Mouse (Mus musculus) myocyte (in vitro differentiated cells): ENCODE measurements around the gene Zc3h7b.

Experiments used
- MAX ChIP-seq: IDR thresholded peaks from one replicate; pipeline ENCODE4 v1.6.1; 2011; ENCODE audit warnings: low read depth, mild to moderate bottlenecking, control low read depth
- POLR2A ChIP-seq: IDR thresholded peaks from one replicate; pipeline ENCODE4 v1.6.1; 2011; ENCODE audit warnings: low read depth, mild to moderate bottlenecking, control low read depth, moderate library complexity; ENCODE audit not compliant: insufficient read length
- REST ChIP-seq: IDR thresholded peaks from one replicate; pipeline ENCODE4 v1.6.1; 2011; ENCODE audit warnings: mild to moderate bottlenecking, control low read depth, moderate library complexity; ENCODE audit not compliant: insufficient read depth, insufficient read length

- TF ChIP-seq POLR2A (peak; percentile 90), MAX (peak; percentile 2), REST (peak; percentile 25)
Observed at GRCm38 (mm10) chr15:81729792-81730635, 14.8 kb upstream of the Zc3h7b start.
